Mouse (Mus musculus) cerebellum, postnatal 10 days (tissue): ENCODE results near the gene Abhd2.
"Not testable (repeated sequence)": the region's sequence is repeated elsewhere in the genome, so short reads cannot be mapped to it uniquely, and the experiment has no call there.

Experiments used
- DNase-seq, 2 experiments: peaks; one replicate each; pipeline ENCODE4 v3.0.0; 2021; ENCODE audit warnings: mixed read lengths in 2 of 2

The Abhd2 gene

GRCm38 (mm10) chr7:79267690-79268388 is 5.2 kb upstream of the Abhd2 start:
- DNase-seq, result peak; percentile 39 to 41

- no peak for DNase-seq
Measured at GRCm38 (mm10) chr7:79268897-79269296, 4.1 kb upstream of the Abhd2 start.

GRCm38 (mm10) chr7:79269411-79269810 is 3.6 kb upstream of the Abhd2 start:
- no peak for DNase-seq

GRCm38 (mm10) chr7:79269866-79270265 is 3.1 kb upstream of the Abhd2 start:
- DNase-seq, result no peak

GRCm38 (mm10) chr7:79270961-79271387 is 2.0 kb upstream of the Abhd2 start:
- no peak for DNase-seq

GRCm38 (mm10) chr7:79271861-79272788 is 874 bp upstream of the Abhd2 start:
- no peak for DNase-seq

- peak; percentile 82 to 84 for DNase-seq
Measured at GRCm38 (mm10) chr7:79273738-79274472, 906 bp downstream of the Abhd2 start.

GRCm38 (mm10) chr7:79274473-79275010 is 1.5 kb downstream of the Abhd2 start:
- DNase-seq, result no peak

GRCm38 (mm10) chr7:79275345-79275744 is 2.3 kb downstream of the Abhd2 start:
- DNase-seq, result peak; percentile 28 to 37

- DNase-seq, result no peak
Measured at GRCm38 (mm10) chr7:79278432-79278831, 5.4 kb downstream of the Abhd2 start.

GRCm38 (mm10) chr7:79279376-79280029 is 6.5 kb downstream of the Abhd2 start:
- no peak for DNase-seq

- no peak for DNase-seq
Measured at GRCm38 (mm10) chr7:79282883-79283670, 10.1 kb downstream of the Abhd2 start.

- DNase-seq, result not testable (repeated sequence)
Measured at GRCm38 (mm10) chr7:79283671-79283941, 10.6 kb downstream of the Abhd2 start.

- DNase-seq, result peak; percentile 53 to 65
Measured at GRCm38 (mm10) chr7:79284160-79284888, 11.3 kb downstream of the Abhd2 start.

GRCm38 (mm10) chr7:79284889-79285280 is 11.9 kb downstream of the Abhd2 start:
- no peak for DNase-seq

- DNase-seq, result no peak
Measured at GRCm38 (mm10) chr7:79285408-79285807, 12.4 kb downstream of the Abhd2 start.

- no peak for DNase-seq
Measured at GRCm38 (mm10) chr7:79287226-79287625, 14.2 kb downstream of the Abhd2 start.

- DNase-seq, result no peak
Measured at GRCm38 (mm10) chr7:79287928-79288327, 14.9 kb downstream of the Abhd2 start.

- no peak for DNase-seq
Measured at GRCm38 (mm10) chr7:79288422-79288821, 15.4 kb downstream of the Abhd2 start.

- no peak for DNase-seq
Measured at GRCm38 (mm10) chr7:79293605-79294232, 20.7 kb downstream of the Abhd2 start.
